8 mouse cellular contexts compared by ENCODE assay signal in the genomic region with DNA sequence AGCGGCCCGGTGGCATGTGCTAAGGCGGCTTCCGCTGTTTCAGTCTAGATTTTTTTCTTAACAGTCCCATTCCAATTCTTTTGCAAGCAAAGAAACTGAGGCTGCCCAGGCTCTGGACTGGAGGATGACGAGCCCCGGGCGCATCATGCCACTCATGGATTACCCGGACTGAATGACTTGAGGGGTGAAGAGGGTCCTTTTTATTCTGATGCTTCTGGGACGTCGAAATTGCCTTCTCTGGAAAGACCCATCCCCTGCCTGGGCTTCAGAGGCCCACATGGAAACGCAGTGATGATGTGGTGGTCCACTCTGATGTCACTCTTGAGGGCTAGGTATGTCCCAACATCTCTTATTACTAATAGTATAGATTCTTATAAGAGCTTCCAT. TPM values are rescaled to one million over a fixed set of nuclear protein-coding genes. Genes with fewer than 3 reads are reported as not detected.
DNase-seq lines count a peak whose midpoint lies in the region; ATAC-seq and TF ChIP-seq lines count a peak whose summit lies in the region.

No protein-coding gene starts in this region.

- no peak for ATAC-seq in heart, embryonic 14.5 days (ENCODE audit: insufficient number of reproducible peaks, insufficient read depth, low FRiP score, low read depth)
- ATAC-seq in midbrain, embryonic 11.5 days (ENCODE audit: low FRiP score) = peak; percentile 54

- TF ChIP-seq EP300 in MEL (IDR thresholded peaks at IDR 0.05; ENCODE audit: low read depth in 1 of 2, low read length in 2 of 2) = no peak

- WGBS in heart, embryonic 14.5 days = 8% methylated on average over 11 of the region's 11 CpGs
- WGBS in hindbrain, embryonic 10.5 days = 7% methylated on average over 11 of the region's 11 CpGs
- WGBS in midbrain, embryonic 11.5 days = 6% methylated on average over 11 of the region's 11 CpGs

- H3K79me2 ChIP-seq in MEL (ENCODE audit: control insufficient read depth, insufficient read depth, low read length, poor library complexity) = peaks cover 11% of the 10 kb centered on the region

- DNase-seq in heart, adult 8-10 months (ENCODE audit: low spot score) = no peak
- DNase-seq in MEL (ENCODE audit: low read depth, low spot score) = no peak
- no peak for DNase-seq in hindbrain, embryonic 10.5 days (ENCODE audit: low spot score)
- DNase-seq in midbrain, embryonic 11.5 days (ENCODE audit: low spot score, missing footprints) = no peak
- DNase-seq in adrenal gland, postnatal 10 days = no peak
- DNase-seq in frontal cortex, postnatal 10 days (ENCODE audit: low spot score in 2 of 2) = no peak
- no peak for DNase-seq in left cerebral cortex, adult 8-10 months (ENCODE audit: low spot score in 2 of 2)

- H3K4me1 ChIP-seq in heart, embryonic 14.5 days (ENCODE audit: control insufficient read depth in 2 of 2, insufficient read depth in 2 of 2, low read length in 2 of 2) = peaks cover 2 to 4% of the 10 kb centered on the region in 2 experiments; a peak in 1 of 4 replicates
- no peaks in the 10 kb centered on the region; a peak in 1 of 4 replicates for H3K4me1 ChIP-seq in MEL (ENCODE audit: control insufficient read depth in 1 of 2, insufficient read depth in 2 of 2, low read length in 2 of 2)
- H3K4me1 ChIP-seq in hindbrain, embryonic 10.5 days (replicated peaks) = peaks cover 15% of the 10 kb centered on the region
- peaks cover 9% of the 10 kb centered on the region; the same call in 1 of the 2 replicates for H3K4me1 ChIP-seq in midbrain, embryonic 11.5 days (ENCODE audit: control insufficient read depth, insufficient read depth, low read length)

- peaks cover 25% of the 10 kb centered on the region for H3K36me3 ChIP-seq in heart, embryonic 14.5 days (ENCODE audit: control insufficient read depth, insufficient read depth, low read length)
- peaks cover 4 to 8% of the 10 kb centered on the region in 2 experiments for H3K36me3 ChIP-seq in MEL (ENCODE audit: control insufficient read depth in 1 of 2, insufficient read depth in 2 of 2, low read length in 2 of 2)
- H3K36me3 ChIP-seq in hindbrain, embryonic 10.5 days = peaks cover 25% of the 10 kb centered on the region
- H3K36me3 ChIP-seq in midbrain, embryonic 11.5 days (ENCODE audit: control insufficient read depth, insufficient read depth, low read length) = peaks cover 2% of the 10 kb centered on the region; the same call in 1 of the 2 replicates

- peak overlapping the region; percentile 86 for H3K4me2 ChIP-seq in heart, embryonic 14.5 days (ENCODE audit: low read length)
- H3K4me2 ChIP-seq in midbrain, embryonic 11.5 days = peak overlapping the region; percentile 87

- peak overlapping the region; percentile 67 to 88 for H3K4me3 ChIP-seq in heart, embryonic 14.5 days (ENCODE audit: control insufficient read depth in 1 of 2, insufficient read depth in 1 of 2, low read depth in 1 of 2, low read length in 2 of 2)
- H3K4me3 ChIP-seq in MEL (ENCODE audit: control insufficient read depth in 1 of 2, insufficient read depth in 1 of 2, low read depth in 2 of 2, low read length in 2 of 2) = peak overlapping the region; percentile 76 to 80
- peak overlapping the region; percentile 88 for H3K4me3 ChIP-seq in hindbrain, embryonic 10.5 days
- peak overlapping the region; percentile 80 for H3K4me3 ChIP-seq in midbrain, embryonic 11.5 days (ENCODE audit: low read depth, low read length)

- H3K27ac ChIP-seq in heart, embryonic 14.5 days (replicated peaks in 1 of 2; ENCODE audit: control insufficient read depth in 1 of 2, insufficient read depth in 1 of 2, low read depth in 2 of 2, low read length in 2 of 2) = no peak overlapping the region; a peak in 1 of 4 replicates
- no peak overlapping the region for H3K27ac ChIP-seq in MEL (ENCODE audit: control insufficient read depth, low read depth, low read length)
- peak overlapping the region; percentile 95 for H3K27ac ChIP-seq in hindbrain, embryonic 10.5 days
- H3K27ac ChIP-seq in midbrain, embryonic 11.5 days (ENCODE audit: low read depth, low read length) = no peak overlapping the region

- TF ChIP-seq CTCF in MEL (IDR thresholded peaks at IDR 0.05 in 2 of 3, conservative IDR thresholded peaks at IDR 0.05 in 1 of 3; ENCODE audit: control insufficient read depth in 1 of 3, insufficient read depth in 1 of 3, low read depth in 2 of 3, low read length in 3 of 3, poor library complexity in 1 of 3, severe bottlenecking in 1 of 3) = no peak

- no peak for TF ChIP-seq POLR2A in MEL (IDR thresholded peaks at IDR 0.05; ENCODE audit: control insufficient read depth in 1 of 2, insufficient read depth in 1 of 2, low read depth in 1 of 2, low read length in 2 of 2, poor library complexity in 1 of 2)

- no peaks in the 10 kb centered on the region for H3K27me3 ChIP-seq in heart, embryonic 14.5 days (ENCODE audit: control insufficient read depth, insufficient read depth, low read length)
- 0 out of 4 replicates have a peak, but pooled peaks cover 0 to 1% of the 10 kb centered on the region in 2 experiments for H3K27me3 ChIP-seq in MEL (ENCODE audit: control insufficient read depth in 1 of 2, insufficient read depth in 2 of 2, low read length in 2 of 2)
- H3K27me3 ChIP-seq in hindbrain, embryonic 10.5 days (ENCODE audit: insufficient read depth, poor library complexity, severe bottlenecking) = no peaks in the 10 kb centered on the region
- no peaks in the 10 kb centered on the region for H3K27me3 ChIP-seq in midbrain, embryonic 11.5 days (ENCODE audit: control insufficient read depth, insufficient read depth, low read length)

- peak overlapping the region; percentile 88 for H3K9ac ChIP-seq in heart, embryonic 14.5 days (ENCODE audit: low read length)
- peak overlapping the region; percentile 55 for H3K9ac ChIP-seq in MEL (ENCODE audit: control insufficient read depth, low read depth, low read length, poor library complexity, severe bottlenecking)
- H3K9ac ChIP-seq in midbrain, embryonic 11.5 days (ENCODE audit: low read length) = peak overlapping the region; percentile 86

- H3K9me3 ChIP-seq in heart, embryonic 14.5 days (ENCODE audit: control insufficient read depth, low read length) = no peaks in the 10 kb centered on the region
- H3K9me3 ChIP-seq in MEL (replicated peaks; ENCODE audit: insufficient read depth, low read length) = no peaks in the 10 kb centered on the region
- H3K9me3 ChIP-seq in hindbrain, embryonic 10.5 days = no peaks in the 10 kb centered on the region
- no peaks in the 10 kb centered on the region for H3K9me3 ChIP-seq in midbrain, embryonic 11.5 days (ENCODE audit: control insufficient read depth, low read length)

- no peak for TF ChIP-seq RAD21 in MEL (IDR thresholded peaks at IDR 0.05; ENCODE audit: low read depth, low read length)

TF ChIP-seq in MEL, 35 proteins besides CTCF, POLR2A, EP300 and RAD21:
- 0 out of 2 replicates have a peak, but pooled peaks have one; percentile 6 for TF ChIP-seq TBP (IDR thresholded peaks at IDR 0.05; ENCODE audit: low read depth, low read length)
- no peak for TF ChIP-seq MXI1 (IDR thresholded peaks at IDR 0.05; ENCODE audit: low read depth, low read length)

RNA-seq across cellular contexts. Expression of a gene that starts 0.3 kb away (rescaled TPM):
- 8.3 and 8.9 TPM in 2 replicates for polyA plus RNA-seq in heart, embryonic 14.5 days (2014; fragmentation: Nextera tagmentation; extraction: Ambion mirVana)
- 10 to 100 TPM; 14.3 to 18.9 (median 16.8) TPM for total RNA-seq in heart, adult 8-10 months (2022)
- total RNA-seq in MEL (2012; rRNA removed) = 52.0 and 61.5 TPM in 2 replicates
- polyA plus RNA-seq in MEL (2012; ENCODE audit: insufficient read depth in 1 of 2, insufficient read length in 2 of 2, low read depth in 1 of 2, low replicate concordance in 2 of 2, missing spikeins in 1 of 2) = 10 to 100 TPM; 32.0 to 33.9 TPM
- polyA plus RNA-seq in hindbrain, embryonic 10.5 days (2016; fragmentation: Nextera tagmentation; extraction: Ambion mirVana) = 21.7 and 22.6 TPM in 2 replicates
- 29.9 and 32.6 TPM in 2 replicates for polyA plus RNA-seq in midbrain, embryonic 11.5 days (2014; fragmentation: Nextera tagmentation; extraction: Ambion mirVana)
- total RNA-seq in adrenal gland, postnatal 10 days (2021) = 10 to 100 TPM; 67.7 to 78.5 TPM
- 10 to 100 TPM; 80.3 to 96.1 (median 90.3) TPM for total RNA-seq in left cerebral cortex, adult 8-10 months (2022)

RNA-seq across cellular contexts. Expression of a gene that starts 0.4 kb away (rescaled TPM):
- polyA plus RNA-seq in heart, embryonic 14.5 days (2014; fragmentation: Nextera tagmentation; extraction: Ambion mirVana) = 16.8 and 16.9 TPM in 2 replicates
- 1 to 10 TPM; 8.0 to 8.2 (median 8.1) TPM for total RNA-seq in heart, adult 8-10 months (2022)
- total RNA-seq in MEL (2012; rRNA removed) = 32.3 and 37.8 TPM in 2 replicates
- 10 to 100 TPM in 1 of 2 experiments, not detected in 1; 35.9 TPM for polyA plus RNA-seq in MEL (2012; ENCODE audit: insufficient read depth in 1 of 2, insufficient read length in 2 of 2, low read depth in 1 of 2, low replicate concordance in 2 of 2, missing spikeins in 1 of 2)
- polyA plus RNA-seq in hindbrain, embryonic 10.5 days (2016; fragmentation: Nextera tagmentation; extraction: Ambion mirVana) = 30.5 and 36.1 TPM in 2 replicates
- 33.7 and 33.9 TPM in 2 replicates for polyA plus RNA-seq in midbrain, embryonic 11.5 days (2014; fragmentation: Nextera tagmentation; extraction: Ambion mirVana)
- 10 to 100 TPM; 12.3 to 15.1 TPM for total RNA-seq in adrenal gland, postnatal 10 days (2021)
- 10 to 100 TPM; 37.7 to 41.7 (median 38.8) TPM for total RNA-seq in left cerebral cortex, adult 8-10 months (2022)

RNA-seq across cellular contexts. Expression of a gene that starts 37.5 kb away (rescaled TPM):
- not detected in 2 replicates for polyA plus RNA-seq in heart, embryonic 14.5 days (2014; fragmentation: Nextera tagmentation; extraction: Ambion mirVana)
- not detected for total RNA-seq in heart, adult 8-10 months (2022)
- not detected in 2 replicates for total RNA-seq in MEL (2012; rRNA removed)
- polyA plus RNA-seq in MEL (2012; ENCODE audit: insufficient read depth in 1 of 2, insufficient read length in 2 of 2, low read depth in 1 of 2, low replicate concordance in 2 of 2, missing spikeins in 1 of 2) = not detected
- 0.12 TPM in 1 of 2 replicates, not detected in the other for polyA plus RNA-seq in hindbrain, embryonic 10.5 days (2016; fragmentation: Nextera tagmentation; extraction: Ambion mirVana)
- polyA plus RNA-seq in midbrain, embryonic 11.5 days (2014; fragmentation: Nextera tagmentation; extraction: Ambion mirVana) = not detected in 2 replicates
- total RNA-seq in adrenal gland, postnatal 10 days (2021) = not detected
- not detected for total RNA-seq in left cerebral cortex, adult 8-10 months (2022)
